Mouse (Mus musculus) spleen, adult 2 months (tissue): Measurements from ENCODE around the gene Tbx22. TPM values are rescaled to one million over a fixed set of nuclear protein-coding genes. Genes with fewer than 3 reads are reported as not detected.

ENCODE experiments used
- DNase-seq, 2 experiments: peaks; one replicate each; pipeline versions ENCODE4 v3.0.0 to v3.0.0-alpha.2; 2012 to 2021; ENCODE audit warnings: low spot score in 2 of 2, low read depth in 1 of 2
- H3K27ac ChIP-seq: fragments of 200-500 bp; 2 replicates; pipeline ENCODE4 v1.5.1; 2012; ENCODE audit warnings: low read length, inconsistent platforms; ENCODE audit not compliant: insufficient read depth
- H3K27me3 ChIP-seq: fragments of 200-500 bp; 2 replicates; pipeline ENCODE4 v1.6.1; 2012; ENCODE audit warnings: mild to moderate bottlenecking, moderate library complexity, low read length, inconsistent platforms; ENCODE audit not compliant: control insufficient read depth, insufficient read depth
- H3K36me3 ChIP-seq: fragments of 200-500 bp; 2 replicates; pipeline ENCODE4 v1.6.1; 2012; ENCODE audit warnings: mild to moderate bottlenecking, low read length, inconsistent platforms; ENCODE audit not compliant: control insufficient read depth, insufficient read depth
- H3K4me1 ChIP-seq: fragments of 200-500 bp; 2 replicates; pipeline ENCODE4 v1.6.1; 2011; ENCODE audit warnings: inconsistent platforms; ENCODE audit not compliant: control insufficient read depth, insufficient read depth, insufficient read length
- H3K4me3 ChIP-seq: fragments of 200-500 bp; 2 replicates; pipeline ENCODE4 v1.5.1; 2011; ENCODE audit warnings: mild to moderate bottlenecking, inconsistent platforms; ENCODE audit not compliant: insufficient read depth, insufficient read length; ENCODE audit errors: extremely low read depth
- CTCF ChIP-seq: fragments of 200-500 bp; IDR thresholded peaks from 2 replicates; pipeline ENCODE4 v1.5.1; 2011; ENCODE audit warnings: mild to moderate bottlenecking, inconsistent platforms; ENCODE audit not compliant: insufficient read depth, insufficient read length, insufficient replicate concordance; ENCODE audit errors: extremely low read depth
- POLR2A ChIP-seq: fragments of 200-500 bp; IDR thresholded peaks from 2 replicates; pipeline ENCODE4 v1.6.1; 2011; ENCODE audit warnings: low read depth, low read length, inconsistent platforms
- WGBS: fragments of 180-500 bp; shearing (Covaris S2); methylation state at CpG from one replicate; pipeline ENCODE4 v1.1.7; 2018; 5-methylcytosine and 5-hydroxymethylcytosine counted together
- polyA plus RNA-seq: library from polyadenylated mRNA; depleted of rRNA; stranded (reverse); fragments of >200 nt; gene quantifications from 2 replicates; pipeline ENCODE4 v1.2.3, GENCODE M21; 2012; rRNA removed

Gene Tbx22
- polyA plus RNA-seq, result not detected in 2 replicates

GRCm38 (mm10) chrX:107667664-107668063 lies at the start of gene Tbx22:
Gene Tbx22, plus strand, starts transcription at chrX:107667964.
- no peak for TF ChIP-seq CTCF
- no peak for TF ChIP-seq POLR2A
- no peaks in the 10 kb centered on the region for H3K4me1 ChIP-seq
- no peaks in the 10 kb centered on the region for H3K27me3 ChIP-seq
- no peak within 1 kb of the TSS for H3K4me3 ChIP-seq
- WGBS, result 52% methylated on average over 2 of the region's 2 CpGs
- no peak within 1 kb of the TSS for H3K27ac ChIP-seq
- no peaks in the 10 kb centered on the region for H3K36me3 ChIP-seq
- DNase-seq, result no peak

- no peaks in the 10 kb centered on the region for H3K36me3 ChIP-seq
- H3K4me3 ChIP-seq, result no peak overlapping the region
- 16% methylated on average over 1 of the region's 1 CpGs for WGBS
- TF ChIP-seq CTCF (no peak), POLR2A (no peak)
- no peak overlapping the region for H3K27ac ChIP-seq
- no peaks in the 10 kb centered on the region for H3K27me3 ChIP-seq
- no peak for DNase-seq
- no peaks in the 10 kb centered on the region for H3K4me1 ChIP-seq
Measured at GRCm38 (mm10) chrX:107668677-107669076, 913 bp downstream of the Tbx22 start.

- no peak overlapping the region for H3K4me3 ChIP-seq
- 28% methylated on average over 10 of the region's 10 CpGs for WGBS
- TF ChIP-seq POLR2A, result no peak
- no peak for TF ChIP-seq CTCF
- DNase-seq, result no peak
- H3K36me3 ChIP-seq, result no peaks in the 10 kb centered on the region
- no peaks in the 10 kb centered on the region for H3K4me1 ChIP-seq
- H3K27ac ChIP-seq, result no peak overlapping the region
- H3K27me3 ChIP-seq, result no peaks in the 10 kb centered on the region
Measured at GRCm38 (mm10) chrX:107679203-107679602, 11.4 kb downstream of the Tbx22 start.

GRCm38 (mm10) chrX:107708584-107708983 lies 40.8 kb downstream of the Tbx22 start:
- WGBS, result 64% methylated on average over 1 of the region's 1 CpGs
- Histone ChIP-seq H3K36me3 (no peaks in the 10 kb centered on the region), H3K4me1 (no peaks in the 10 kb centered on the region), H3K27ac (no peak overlapping the region), H3K27me3 (no peaks in the 10 kb centered on the region), H3K4me3 (no peak overlapping the region)
- DNase-seq, result no peak
- no peak for TF ChIP-seq CTCF
- TF ChIP-seq POLR2A, result no peak

GRCm38 (mm10) chrX:107723541-107723940 lies 55.8 kb downstream of the Tbx22 start:
- WGBS, result 43% methylated on average over 1 of the region's 1 CpGs
- TF ChIP-seq CTCF (no peak), POLR2A (no peak)
- Histone ChIP-seq H3K27ac (no peak overlapping the region), H3K4me3 (no peak overlapping the region), H3K27me3 (no peaks in the 10 kb centered on the region), H3K36me3 (no peaks in the 10 kb centered on the region), H3K4me1 (no peaks in the 10 kb centered on the region)
- DNase-seq, result no peak

Other genes with a start within 250 kb of the Tbx22 start
- not detected in 2 replicates for gene Tent5d, start 124.6 kb downstream of the Tbx22 start, polyA plus RNA-seq
- 0.99 and 1.1 TPM in 2 replicates for gene 2610002M06Rik, start 148.4 kb downstream of the Tbx22 start, polyA plus RNA-seq